Mouse (Mus musculus) heart, postnatal 0 days (tissue): ENCODE measurements around the gene Galnt7.

Experiments
- CTCF ChIP-seq: IDR thresholded peaks from 2 replicates; pipeline ENCODE4 v1.5.1; 2016; ENCODE audit warnings: antibody characterized with exemption, control low read depth, low read depth
- EP300 ChIP-seq: IDR thresholded peaks from 2 replicates; pipeline ENCODE4 v1.6.1; 2016; ENCODE audit warnings: antibody characterized with exemption, low read depth

DNA sequence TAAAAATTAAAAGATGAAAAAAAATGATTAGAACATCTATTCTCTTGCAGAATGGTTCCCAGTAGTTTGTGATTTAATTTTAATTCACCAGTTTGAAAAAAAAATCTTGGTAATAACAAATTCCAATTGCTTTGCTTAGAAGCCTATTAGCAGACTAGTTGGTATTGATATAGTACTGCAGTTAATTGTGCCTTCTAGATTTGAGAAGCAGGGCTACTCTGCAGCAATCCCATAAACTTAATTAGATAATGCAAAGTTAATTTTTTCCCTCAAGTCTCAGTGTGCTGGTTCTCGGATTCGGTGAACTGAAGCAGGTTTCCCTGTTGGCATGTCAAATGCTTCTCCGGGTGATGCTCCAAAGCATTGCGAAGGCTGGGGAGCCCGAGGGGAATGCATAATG lies 10.1 kb downstream of the Galnt7 start:
- TF ChIP-seq CTCF (no peak), EP300 (no peak)
